Mouse (Mus musculus) G1E (cell line): Measurements from ENCODE around the gene Fam208a.

Source experiments
- CTCF ChIP-seq: IDR thresholded peaks from 2 replicates; pipeline ENCODE4 v1.5.1; 2012; ENCODE audit warnings: low read depth, low read length, inconsistent platforms, mixed read lengths
- GATA1 ChIP-seq: IDR thresholded peaks from 2 replicates; pipeline ENCODE4 v1.6.1; 2012; ENCODE audit warnings: borderline replicate concordance, low read length, inconsistent platforms, mixed read lengths
- GATA2 ChIP-seq: IDR thresholded peaks from 2 replicates; pipeline ENCODE4 v1.6.1; 2012; ENCODE audit warnings: low read depth, low read length, inconsistent platforms, borderline replicate concordance
- TAL1 ChIP-seq: conservative IDR thresholded peaks from 2 replicates; pipeline ENCODE4 v1.6.1; 2012; ENCODE audit warnings: low read depth, low read length, inconsistent platforms, mixed read lengths

DNA sequence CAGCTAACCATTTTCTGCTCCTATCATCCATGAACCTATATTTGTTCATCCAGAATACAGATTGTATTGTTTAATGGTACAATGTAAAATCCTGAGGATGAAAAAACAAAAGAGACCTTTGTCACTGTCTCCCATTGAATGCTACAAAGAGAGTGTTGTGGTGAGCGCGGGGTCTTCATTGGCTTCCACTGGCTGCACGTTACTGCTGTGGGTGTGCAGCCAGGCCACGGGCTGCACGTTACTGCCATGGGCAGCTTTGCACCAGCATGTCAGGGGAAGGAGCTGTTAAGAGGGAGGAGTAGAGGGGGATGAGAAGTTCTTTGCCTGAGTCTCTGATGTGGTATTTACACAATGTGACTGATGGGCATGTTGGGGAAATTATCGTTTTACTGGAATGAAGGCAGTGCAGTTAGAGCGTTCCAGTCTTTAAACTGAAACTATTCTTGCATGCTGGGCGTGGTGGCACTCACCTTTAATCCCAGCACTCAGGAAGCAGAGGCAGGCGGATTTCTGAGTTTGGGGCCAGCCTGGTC lies 36.8 kb upstream of the Fam208a start:
- TF ChIP-seq CTCF (no peak), GATA2 (no peak), GATA1 (no peak), TAL1 (no peak)
